Mouse (Mus musculus) inflammation-experienced regulatory T-cells, adult 16 weeks (primary cell): ENCODE data around the gene Klf1. TPM values are rescaled to one million over a fixed set of nuclear protein-coding genes. Genes with fewer than 3 reads are reported as not detected.

ENCODE experiments used
- polyA plus RNA-seq: library from polyadenylated mRNA; unstranded; fragments of 100-300 nt; shearing (Covaris generic); gene quantifications from one replicate; pipeline ENCODE4 v1.2.1, GENCODE M21; 2017

The Klf1 gene
- polyA plus RNA-seq = 0.32 TPM

GRCm38 (mm10) chr8:84901752-84902151, at the start of gene Klf1:
Gene Klf1, plus strand, starts transcription at chr8:84901928.

GRCm38 (mm10) chr8:84856864-84857441, 44.8 kb upstream of the Klf1 start, which contains the start of gene Farsa:
Gene Farsa, plus strand, starts transcription at chr8:84856989.

GRCm38 (mm10) chr8:84871376-84872308, 30.1 kb upstream of the Klf1 start, which contains the start of gene Syce2:
Gene Syce2, plus strand, starts transcription at chr8:84872111.

GRCm38 (mm10) chr8:84893709-84894134, 8.0 kb upstream of the Klf1 start, which contains the start of gene Gcdh:
Gene Gcdh, minus strand, starts transcription at chr8:84893921.

GRCm38 (mm10) chr8:84908421-84909161, 6.9 kb downstream of the Klf1 start, which contains the start of gene Dnase2a:
Gene Dnase2a, plus strand, starts transcription at chr8:84908560.

GRCm38 (mm10) chr8:84936962-84937546, 35.3 kb downstream of the Klf1 start, which contains the start of gene Mast1:
Gene Mast1, minus strand, starts transcription at chr8:84937359.

GRCm38 (mm10) chr8:84946528-84947240, 45.0 kb downstream of the Klf1 start, which contains the start of gene Rtbdn:
Gene Rtbdn, plus strand, starts transcription at chr8:84946991.

Other genes with a start within 250 kb of the Klf1 start
- gene Ier2, start 239.1 kb upstream of the Klf1 start, polyA plus RNA-seq = 170 TPM
- gene Trmt1, start 215.6 kb upstream of the Klf1 start, polyA plus RNA-seq = 63.7 TPM
- 3.9 TPM for gene Nacc1, start 214.1 kb upstream of the Klf1 start, polyA plus RNA-seq
- gene Lyl1, start 200.5 kb upstream of the Klf1 start, polyA plus RNA-seq = 0.54 TPM
- 29.3 TPM for gene G430095P16Rik, start 178.9 kb upstream of the Klf1 start, polyA plus RNA-seq
- gene Nfix, start 101.6 kb upstream of the Klf1 start, polyA plus RNA-seq = 3.4 TPM
- gene Dand5, start 79.1 kb upstream of the Klf1 start, polyA plus RNA-seq = 9.0 TPM
- 30.6 TPM for gene Gadd45gip1, start 70.4 kb upstream of the Klf1 start, polyA plus RNA-seq
- 211 TPM for gene Rad23a, start 61.3 kb upstream of the Klf1 start, polyA plus RNA-seq
- gene Calr, start 55.0 kb upstream of the Klf1 start, polyA plus RNA-seq = 499 TPM
- 111 TPM for gene Farsa, start 44.9 kb upstream of the Klf1 start, polyA plus RNA-seq
- gene Syce2, start 29.8 kb upstream of the Klf1 start, polyA plus RNA-seq = 8.3 TPM
- 37.3 TPM for gene Gcdh, start 8.0 kb upstream of the Klf1 start, polyA plus RNA-seq
- gene Dnase2a, start 6.6 kb downstream of the Klf1 start, polyA plus RNA-seq = 21.8 TPM
- 1.5 TPM for gene Mast1, start 35.4 kb downstream of the Klf1 start, polyA plus RNA-seq
- gene Rtbdn, start 45.1 kb downstream of the Klf1 start, polyA plus RNA-seq = 0.24 TPM
- gene Gm49661, start 67.5 kb downstream of the Klf1 start, polyA plus RNA-seq = not detected
- gene Prdx2, start 67.7 kb downstream of the Klf1 start, polyA plus RNA-seq = 247 TPM
- 101 TPM for gene Rnaseh2a, start 67.8 kb downstream of the Klf1 start, polyA plus RNA-seq
- gene Junb, start 76.8 kb downstream of the Klf1 start, polyA plus RNA-seq = 568 TPM
- 10.4 TPM for gene Hook2, start 88.7 kb downstream of the Klf1 start, polyA plus RNA-seq
- gene Best2, start 112.6 kb downstream of the Klf1 start, polyA plus RNA-seq = not detected
- 40.2 TPM for gene Asna1, start 123.4 kb downstream of the Klf1 start, polyA plus RNA-seq
- 202 TPM for gene Trir, start 124.9 kb downstream of the Klf1 start, polyA plus RNA-seq
- gene Tnpo2, start 135.0 kb downstream of the Klf1 start, polyA plus RNA-seq = 49.4 TPM
- 9.1 TPM for gene Fbxw9, start 158.1 kb downstream of the Klf1 start, polyA plus RNA-seq
- 2.4 TPM for gene Gm5741, start 166.1 kb downstream of the Klf1 start, polyA plus RNA-seq
- 82.7 TPM for gene Dhps, start 169.8 kb downstream of the Klf1 start, polyA plus RNA-seq
- 178 TPM for gene Wdr83os, start 178.8 kb downstream of the Klf1 start, polyA plus RNA-seq
- 40.6 TPM for gene Wdr83, start 179.4 kb downstream of the Klf1 start, polyA plus RNA-seq
- 177 TPM for gene Man2b1, start 181.3 kb downstream of the Klf1 start, polyA plus RNA-seq
- not detected for gene Zfp791, start 221.2 kb downstream of the Klf1 start, polyA plus RNA-seq
- not detected for gene Cks1brt, start 250.0 kb downstream of the Klf1 start, polyA plus RNA-seq